Mouse (Mus musculus) erythroblast, embryonic 14.5 days (primary cell): ENCODE data around the gene Ypel4.

ENCODE experiments used
- GATA1 ChIP-seq: IDR thresholded peaks from 2 replicates; pipeline ENCODE4 v1.6.1; 2012; ENCODE audit warnings: low read length, inconsistent platforms, mixed read lengths
- TAL1 ChIP-seq: IDR thresholded peaks from 3 replicates; pipeline ENCODE4 v1.6.1; 2012; ENCODE audit warnings: low read length, inconsistent platforms, mixed read lengths

GRCm38 (mm10) chr2:84723856-84724255, 10.0 kb upstream of the Ypel4 start:
- TF ChIP-seq TAL1 (no peak), GATA1 (no peak)
